Mouse (Mus musculus) frontal cortex, postnatal 25 days (tissue): ENCODE measurements around the gene E130114P18Rik.

Experiments used
- DNase-seq, 2 experiments: peaks; one replicate each; pipeline ENCODE4 v3.0.0; 2022; ENCODE audit warnings: low spot score in 2 of 2

E130114P18Rik gene

GRCm38 (mm10) chr4:97776388-97777080, 1.3 kb downstream of the E130114P18Rik start:
- DNase-seq = no peak

- no peak for DNase-seq
These were observed 2.2 kb downstream of the E130114P18Rik start for GRCm38 (mm10) chr4:97775494-97776265.

GRCm38 (mm10) chr4:97775059-97775458, 2.8 kb downstream of the E130114P18Rik start:
- no peak for DNase-seq

- DNase-seq = no peak
These were observed 3.4 kb downstream of the E130114P18Rik start for GRCm38 (mm10) chr4:97774446-97774950.

- DNase-seq = no peak
These were observed 4.1 kb downstream of the E130114P18Rik start for GRCm38 (mm10) chr4:97773791-97774190.

GRCm38 (mm10) chr4:97773110-97773593, 4.7 kb downstream of the E130114P18Rik start:
- DNase-seq = peak; percentile 60 to 87

GRCm38 (mm10) chr4:97772641-97773040, 5.2 kb downstream of the E130114P18Rik start, which contains the start of gene Nfia:
Gene Nfia (plus strand): TSS chr4:97772734.
- DNase-seq = no peak

- peak; percentile 84 to 91 for DNase-seq
These were observed 5.8 kb downstream of the E130114P18Rik start for GRCm38 (mm10) chr4:97772084-97772484.

GRCm38 (mm10) chr4:97771426-97771825, 6.5 kb downstream of the E130114P18Rik start:
- DNase-seq = no peak

GRCm38 (mm10) chr4:97769861-97770260, 8.0 kb downstream of the E130114P18Rik start:
- no peak for DNase-seq

GRCm38 (mm10) chr4:97767516-97767915, 10.4 kb downstream of the E130114P18Rik start:
- no peak for DNase-seq

GRCm38 (mm10) chr4:97767025-97767424, 10.9 kb downstream of the E130114P18Rik start:
- no peak for DNase-seq

GRCm38 (mm10) chr4:97766100-97766499, 11.8 kb downstream of the E130114P18Rik start:
- no peak for DNase-seq

- no peak for DNase-seq
These were observed 12.4 kb downstream of the E130114P18Rik start for GRCm38 (mm10) chr4:97765341-97766020.

- no peak for DNase-seq
These were observed 13.3 kb downstream of the E130114P18Rik start for GRCm38 (mm10) chr4:97764616-97765015.

GRCm38 (mm10) chr4:97758661-97759060, 19.2 kb downstream of the E130114P18Rik start:
- no peak for DNase-seq

- no peak for DNase-seq
These were observed 19.9 kb downstream of the E130114P18Rik start for GRCm38 (mm10) chr4:97757978-97758461.

GRCm38 (mm10) chr4:97757207-97757977, 20.5 kb downstream of the E130114P18Rik start:
- DNase-seq = peak; percentile 48 to 56

GRCm38 (mm10) chr4:97754241-97754640, 23.6 kb downstream of the E130114P18Rik start:
- no peak for DNase-seq

GRCm38 (mm10) chr4:97753521-97753920, 24.4 kb downstream of the E130114P18Rik start:
- no peak for DNase-seq
